Mouse (Mus musculus) liver, embryonic 14.5 days (tissue): Measurements from ENCODE around the gene Kif1c.

Source experiments
- CTCF ChIP-seq: IDR thresholded peaks from 2 replicates; pipeline ENCODE4 v1.5.1; 2016; ENCODE audit warnings: antibody characterized with exemption, low read depth, control low read depth
- EP300 ChIP-seq: IDR thresholded peaks from 2 replicates; pipeline ENCODE4 v1.6.1; 2016; ENCODE audit warnings: antibody characterized with exemption, low read depth

DNA sequence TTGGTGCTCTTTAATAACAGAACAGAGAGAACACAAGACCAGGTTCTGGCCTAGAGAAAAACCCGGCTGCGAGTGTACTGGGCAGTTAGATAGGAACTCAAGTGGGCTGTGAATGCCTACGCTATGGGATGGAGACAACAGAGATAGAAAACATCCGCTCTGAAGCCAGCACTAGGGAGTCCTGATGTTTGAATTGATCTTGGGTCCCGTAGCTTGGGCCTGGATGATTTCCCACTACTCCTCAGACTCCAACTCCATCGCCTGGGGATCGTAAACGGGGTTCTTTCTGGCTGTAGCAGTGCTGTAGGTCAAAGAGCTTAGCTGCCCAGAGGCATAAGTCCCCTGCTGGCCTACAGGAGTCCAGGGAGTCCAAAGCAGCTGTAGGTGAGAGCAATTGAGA is 12.0 kb upstream of the Kif1c start:
- TF ChIP-seq CTCF: no peak
- no peak for TF ChIP-seq EP300
